Mouse (Mus musculus) C2C12 (cell line): ENCODE measurements around the gene Mtor. TPM values are rescaled to one million over a fixed set of nuclear protein-coding genes. Genes with fewer than 3 reads are reported as not detected.

Experiments used
- H3K27me3 ChIP-seq: one replicate; pipeline ENCODE4 v1.6.1; 2011; ENCODE audit not compliant: control insufficient read depth, insufficient read depth, insufficient read length
- H3K36me3 ChIP-seq: one replicate; pipeline ENCODE4 v1.6.1; 2011; ENCODE audit not compliant: control insufficient read depth, insufficient read depth
- H3K4me3 ChIP-seq: one replicate; pipeline ENCODE4 v1.5.1; 2011; ENCODE audit warnings: mild to moderate bottlenecking, control low read depth; ENCODE audit not compliant: poor library complexity, insufficient read depth, severe bottlenecking
- H3K79me2 ChIP-seq: one replicate; pipeline ENCODE4 v1.6.1; 2011; ENCODE audit not compliant: control insufficient read depth, insufficient read depth
- H3K79me3 ChIP-seq: one replicate; pipeline ENCODE4 v1.6.1; 2011; ENCODE audit warnings: low read depth, control low read depth
- H3ac ChIP-seq: one replicate; pipeline ENCODE3; 2011; ENCODE audit warnings: low read depth; ENCODE audit not compliant: control insufficient read depth, insufficient read length
- CEBPB ChIP-seq: IDR thresholded peaks from one replicate; pipeline ENCODE4 v1.6.1; 2011; ENCODE audit warnings: low read depth, mild to moderate bottlenecking, control low read depth, moderate library complexity
- CTCF ChIP-seq: IDR thresholded peaks from one replicate; pipeline ENCODE4 v1.5.1; 2011; ENCODE audit not compliant: control insufficient read depth, insufficient read depth, insufficient read length
- FOSL1 ChIP-seq: IDR thresholded peaks from one replicate; pipeline ENCODE4 v1.8.0; 2011; ENCODE audit warnings: mild to moderate bottlenecking, low read length; ENCODE audit not compliant: poor library complexity, insufficient read depth, severe bottlenecking
- MAX ChIP-seq: IDR thresholded peaks from one replicate; pipeline ENCODE4 v1.6.1; 2011; ENCODE audit warnings: mild to moderate bottlenecking, control low read depth
- MYOD1 ChIP-seq: IDR thresholded peaks from one replicate; pipeline ENCODE4 v1.6.1; 2011; ENCODE audit warnings: low read depth; ENCODE audit not compliant: control insufficient read depth, insufficient read length
- MYOG ChIP-seq: IDR thresholded peaks from one replicate; pipeline ENCODE4 v1.6.1; 2011; ENCODE audit not compliant: control insufficient read depth, insufficient read length; ENCODE audit errors: extremely low read depth
- USF1 ChIP-seq: IDR thresholded peaks from one replicate; pipeline ENCODE4 v1.6.1; 2011; ENCODE audit warnings: low read depth, mild to moderate bottlenecking, control low read depth, moderate library complexity
- polyA plus RNA-seq: library from polyadenylated mRNA; unstranded; fragments of >200 nt; fragmentation: generic; extraction: Trizol; gene quantifications from one replicate; pipeline ENCODE4 v1.2.1, GENCODE M21; 2012; ENCODE audit warnings: missing spikeins

Gene Mtor
- polyA plus RNA-seq, 1 experiment, result 20.0 TPM

DNA sequence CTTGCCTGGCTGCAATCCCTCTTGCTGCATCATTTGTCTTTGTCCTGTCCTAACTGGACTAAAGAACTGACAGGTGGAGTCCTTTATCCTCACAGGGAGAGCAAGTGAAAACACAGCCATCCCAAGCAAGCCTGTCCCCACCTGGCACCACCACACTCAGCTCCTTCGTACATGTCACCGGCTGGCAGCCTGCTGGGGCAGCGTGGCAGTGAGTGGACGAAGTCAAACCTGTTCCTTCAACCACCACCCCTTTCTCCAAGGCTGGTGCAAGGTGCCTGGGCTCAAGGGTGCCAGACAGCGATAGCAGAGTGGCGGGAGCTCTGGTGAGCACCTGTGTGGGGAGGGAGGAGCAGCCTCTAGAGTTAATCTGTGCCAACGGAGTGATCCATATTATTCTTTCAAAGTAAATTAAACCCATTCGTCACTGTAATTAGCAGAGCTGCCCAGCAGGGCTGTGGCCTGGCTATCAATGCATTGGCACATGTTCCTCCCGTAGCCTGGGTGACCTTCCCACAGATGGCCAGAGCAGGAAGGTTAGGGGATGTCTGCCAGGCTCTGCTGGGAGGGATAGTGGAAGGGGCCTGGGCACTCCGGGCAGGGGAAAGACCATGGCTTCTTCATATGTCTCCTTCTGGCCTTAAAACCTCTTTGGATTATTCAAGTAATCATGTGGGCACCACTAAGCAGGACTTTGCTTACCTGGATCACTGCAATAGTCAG lies 40.0 kb upstream of the Mtor start:
- Histone ChIP-seq H3ac (no peak overlapping the region), H3K36me3 (no peaks in the 10 kb centered on the region), H3K4me3 (no peak overlapping the region), H3K79me3 (no peaks in the 10 kb centered on the region), H3K27me3 (peaks cover 28% of the 10 kb centered on the region), H3K79me2 (no peaks in the 10 kb centered on the region)
- TF ChIP-seq MAX, result no peak

DNA sequence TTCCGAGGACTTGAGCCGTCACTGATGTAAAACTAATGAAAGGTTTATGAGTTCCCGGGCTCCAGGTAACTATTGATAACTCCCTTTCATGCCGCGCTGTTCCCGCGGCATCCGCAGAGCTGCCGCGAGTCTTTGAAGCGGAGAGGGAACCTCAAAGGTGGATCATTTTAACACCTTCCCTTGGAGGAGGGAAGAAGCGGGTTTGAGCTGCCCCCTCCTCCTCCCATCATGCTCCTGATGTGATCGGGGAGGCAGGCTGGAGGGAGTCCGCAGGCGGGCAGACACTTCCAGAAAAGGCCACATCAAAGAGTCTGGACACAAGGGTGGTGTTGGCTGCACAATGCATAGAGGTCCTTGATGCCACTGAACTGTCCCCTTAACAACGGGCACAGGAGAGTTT lies 32.8 kb upstream of the Mtor start:
- no peak overlapping the region for H3ac ChIP-seq
- H3K36me3 ChIP-seq, result no peaks in the 10 kb centered on the region
- TF ChIP-seq CEBPB (no peak), MAX (no peak), FOSL1 (no peak), MYOD1 (no peak), USF1 (no peak), MYOG (no peak), CTCF (no peak)
- no peaks in the 10 kb centered on the region for H3K79me2 ChIP-seq
- H3K79me3 ChIP-seq, result no peaks in the 10 kb centered on the region
- peaks cover 46% of the 10 kb centered on the region for H3K27me3 ChIP-seq
- no peak overlapping the region for H3K4me3 ChIP-seq

DNA sequence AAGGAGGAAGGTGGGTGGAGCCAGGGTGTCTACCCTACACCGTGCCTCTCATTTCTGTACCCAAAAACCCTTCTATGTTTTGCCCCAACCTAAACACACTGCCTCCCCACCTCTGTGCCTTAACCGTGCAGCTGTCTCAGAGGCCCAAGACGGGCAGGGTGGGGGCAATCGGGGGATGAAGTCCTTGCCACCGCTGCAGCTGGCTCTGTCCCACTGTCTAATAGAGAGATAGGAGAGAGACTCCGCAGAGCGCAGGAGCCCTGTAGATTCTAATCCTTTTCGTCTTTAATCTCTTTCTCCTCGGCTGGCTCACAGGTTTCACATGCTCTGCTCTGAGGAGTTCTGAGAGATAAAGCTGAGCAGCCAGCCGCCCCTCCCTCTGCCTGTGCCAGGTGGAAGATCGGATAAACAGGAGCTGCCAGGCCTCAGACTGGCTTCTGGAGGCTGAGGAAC lies 31.3 kb upstream of the Mtor start:
- Histone ChIP-seq H3K79me3 (no peaks in the 10 kb centered on the region), H3K79me2 (no peaks in the 10 kb centered on the region), H3K36me3 (no peaks in the 10 kb centered on the region), H3ac (no peak overlapping the region), H3K27me3 (peaks cover 46% of the 10 kb centered on the region), H3K4me3 (no peak overlapping the region)
- TF ChIP-seq CTCF (no peak), CEBPB (no peak), MYOG (no peak), MAX (no peak), USF1 (no peak), FOSL1 (no peak)

DNA sequence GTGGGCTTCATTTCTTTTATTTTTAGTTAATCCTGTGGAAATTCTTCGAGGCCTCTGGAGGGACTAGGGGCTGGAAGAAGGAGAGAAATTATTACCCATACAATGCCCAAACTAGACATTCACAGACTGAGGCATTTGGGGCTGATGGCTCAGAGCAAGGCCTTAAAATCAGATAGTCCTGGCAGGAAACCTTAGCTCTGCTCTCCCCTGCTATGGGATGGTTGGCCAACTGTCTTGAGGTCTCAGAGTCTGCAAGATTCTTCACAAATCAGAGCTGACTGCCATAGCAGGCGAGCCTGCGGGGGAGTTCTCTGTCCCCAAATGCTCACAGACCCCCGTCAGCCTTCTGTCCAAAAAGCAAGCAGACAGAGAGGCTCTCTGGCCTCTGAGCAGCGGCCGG lies 30.9 kb upstream of the Mtor start:
- Histone ChIP-seq H3K79me3 (no peaks in the 10 kb centered on the region), H3K79me2 (no peaks in the 10 kb centered on the region), H3K4me3 (no peak overlapping the region), H3ac (no peak overlapping the region), H3K27me3 (peaks cover 46% of the 10 kb centered on the region), H3K36me3 (no peaks in the 10 kb centered on the region)
- TF ChIP-seq FOSL1 (no peak), MAX (no peak), MYOG (no peak), CEBPB (no peak), USF1 (no peak), CTCF (no peak), MYOD1 (no peak)

DNA sequence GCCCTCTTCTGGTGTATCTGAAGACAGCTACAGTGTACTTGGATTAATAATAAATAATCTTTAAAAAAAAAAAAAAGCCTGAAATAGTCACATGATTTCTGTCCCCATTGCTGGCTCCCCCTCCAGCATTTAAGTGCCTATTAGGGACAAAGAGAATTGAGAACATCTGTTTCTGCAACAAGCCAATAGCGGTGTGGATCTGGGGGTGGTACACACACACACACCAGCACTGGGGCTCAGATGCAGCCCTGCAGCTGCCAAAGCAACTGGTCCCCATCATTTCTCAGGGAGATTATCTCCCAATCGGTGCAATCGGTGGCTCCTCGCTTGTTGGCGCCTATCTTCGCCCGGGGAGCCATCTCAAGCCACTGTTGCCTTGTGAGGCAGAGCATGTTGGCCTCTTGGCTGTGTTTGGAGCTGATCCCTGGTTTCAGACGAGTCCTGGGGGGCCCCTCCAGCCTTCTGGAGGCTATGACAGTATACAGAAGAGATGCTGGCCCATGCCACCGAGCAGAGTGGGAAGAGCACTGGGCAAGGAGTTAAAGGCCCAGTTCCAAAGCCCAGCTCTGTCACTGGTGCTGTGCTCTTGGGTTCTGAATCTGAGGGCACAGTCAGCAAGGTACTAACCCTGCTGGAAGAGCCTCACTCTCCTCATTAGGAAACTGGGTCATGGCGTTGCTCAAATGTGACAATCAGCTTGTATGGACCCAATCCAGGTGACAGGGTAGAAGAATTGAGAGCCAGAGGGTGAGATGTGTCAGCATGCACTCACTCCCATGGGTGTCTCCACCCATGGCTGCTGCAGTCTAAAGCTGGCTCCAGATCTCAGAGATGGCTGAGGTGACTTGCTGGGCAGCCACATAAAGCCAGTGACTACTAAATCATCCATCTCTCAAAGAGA lies 21.2 kb upstream of the Mtor start:
- Histone ChIP-seq H3K36me3 (no peaks in the 10 kb centered on the region), H3K4me3 (no peak overlapping the region), H3K27me3 (no peaks in the 10 kb centered on the region), H3K79me2 (no peaks in the 10 kb centered on the region), H3ac (no peak overlapping the region), H3K79me3 (no peaks in the 10 kb centered on the region)
- TF ChIP-seq CEBPB (no peak), FOSL1 (no peak), MYOD1 (no peak), MAX (no peak), USF1 (no peak), MYOG (no peak), CTCF (no peak)

DNA sequence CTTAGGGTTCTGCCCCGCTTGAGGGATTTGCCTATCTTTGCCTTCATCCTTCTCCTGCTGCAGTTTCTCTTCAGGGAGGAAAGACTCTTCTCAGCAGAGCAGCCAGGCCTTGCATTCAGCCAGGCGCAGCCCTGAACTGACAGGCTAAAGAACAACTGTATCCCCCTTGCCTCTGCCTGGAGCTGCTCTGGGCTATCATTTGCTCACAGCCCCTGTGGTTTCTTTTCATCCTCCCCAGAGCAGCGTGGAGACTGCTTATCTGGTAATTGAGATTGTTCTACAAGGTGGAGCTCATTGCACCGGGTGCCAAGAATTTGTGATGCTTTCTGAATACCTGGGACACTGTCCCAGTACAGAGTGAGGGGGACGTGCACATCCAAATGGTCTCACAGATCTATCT lies 19.9 kb upstream of the Mtor start:
- Histone ChIP-seq H3K79me3 (no peaks in the 10 kb centered on the region), H3K27me3 (no peaks in the 10 kb centered on the region), H3K4me3 (no peak overlapping the region), H3K36me3 (no peaks in the 10 kb centered on the region), H3K79me2 (no peaks in the 10 kb centered on the region), H3ac (no peak overlapping the region)
- TF ChIP-seq MYOG (no peak), MAX (no peak)
